Mouse (Mus musculus) forebrain, embryonic 11.5 days (tissue): ENCODE data around the gene Ccnc. TPM values are rescaled to one million over a fixed set of nuclear protein-coding genes. Genes with fewer than 3 reads are reported as not detected.

Experiments used
- ATAC-seq: fragments of 200-750 bp; cut with Nextera tagmentation; replicated peaks from 2 replicates; pipeline ENCODE4 v1.8.0; 2017; ENCODE audit warnings: moderate TSS enrichment; ENCODE audit not compliant: low FRiP score
- DNase-seq: peaks from one replicate; pipeline ENCODE4 v3.0.0-alpha.2; 2017; ENCODE audit warnings: low spot score
- H3K27ac ChIP-seq: fragments of 300-500 bp; sonication (generic); 2 replicates; pipeline ENCODE4 v1.5.1; 2014; ENCODE audit warnings: low read depth, low read length
- H3K27me3 ChIP-seq: fragments of 300-500 bp; sonication (generic); 2 replicates; pipeline ENCODE4 v1.6.1; 2014; ENCODE audit warnings: mild to moderate bottlenecking, low read length, mixed read lengths; ENCODE audit not compliant: control insufficient read depth, insufficient read depth
- H3K36me3 ChIP-seq: fragments of 300-500 bp; sonication (generic); 2 replicates; pipeline ENCODE4 v1.6.1; 2014; ENCODE audit warnings: mild to moderate bottlenecking, low read length, moderate library complexity, mixed read lengths; ENCODE audit not compliant: control insufficient read depth, insufficient read depth
- H3K4me1 ChIP-seq: fragments of 300-500 bp; sonication (generic); replicated peaks from 2 replicates; pipeline ENCODE4 v1.6.1; 2014; ENCODE audit warnings: low read length, mixed read lengths; ENCODE audit not compliant: control insufficient read depth, insufficient read depth
- H3K4me2 ChIP-seq: fragments of 300-500 bp; sonication (generic); 2 replicates; pipeline ENCODE4 v1.6.1; 2014; ENCODE audit warnings: low read depth, mild to moderate bottlenecking, low read length, moderate library complexity, mixed read lengths; ENCODE audit not compliant: severe bottlenecking
- H3K4me3 ChIP-seq: fragments of 300-500 bp; sonication (generic); 2 replicates; pipeline ENCODE4 v1.5.1; 2014; ENCODE audit warnings: low read depth, low read length
- H3K9ac ChIP-seq: fragments of 300-500 bp; sonication (generic); 2 replicates; pipeline ENCODE4 v1.6.1; 2014; ENCODE audit warnings: low read length
- H3K9me3 ChIP-seq: fragments of 300-500 bp; sonication (generic); 2 replicates; pipeline ENCODE4 v1.6.1; 2016; ENCODE audit warnings: low read length, mixed read lengths; ENCODE audit not compliant: control insufficient read depth
- WGBS: fragments of 180-500 bp; shearing (Covaris S2); extraction: QIAGEN DNeasy Blood & Tissue Kit; methylation state at CpG from one replicate; pipeline ENCODE4 v1.1.7; 2014; 5-methylcytosine and 5-hydroxymethylcytosine counted together
- polyA plus RNA-seq: library from polyadenylated mRNA; unstranded; fragments of >200 nt; fragmentation: Nextera tagmentation; extraction: Ambion mirVana; gene quantifications from 2 replicates; pipeline ENCODE4 v1.2.1, GENCODE M21; 2014

Gene Ccnc
- polyA plus RNA-seq, 1 experiment from 2014 or later: 70.2 TPM

DNA sequence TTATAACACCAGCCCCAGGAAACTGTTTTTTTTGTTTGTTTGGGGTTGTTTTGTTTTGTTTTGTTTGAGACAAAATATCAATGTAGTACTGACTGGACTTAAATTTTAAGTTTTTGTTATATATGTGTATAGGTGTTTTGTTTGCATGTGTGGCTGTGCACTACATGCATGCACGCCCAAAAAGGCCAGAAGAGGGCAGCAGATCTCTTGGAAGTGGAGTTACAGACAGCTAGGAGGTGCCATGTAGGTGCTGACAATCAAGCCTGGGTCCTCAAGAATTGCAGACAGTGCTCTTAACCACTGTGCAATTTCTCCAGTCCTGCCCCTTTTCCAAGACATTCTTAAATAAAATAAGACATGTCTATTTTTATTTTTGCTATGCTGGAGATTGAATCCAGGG is 31.4 kb downstream of the Ccnc start:
- ATAC-seq (no peak), DNase-seq (no peak)
- no peak overlapping the region for H3K4me2 ChIP-seq
- no peaks in the 10 kb centered on the region for H3K36me3 ChIP-seq
- H3K4me1 ChIP-seq: no peaks in the 10 kb centered on the region
- H3K27ac ChIP-seq: no peak overlapping the region
- no peaks in the 10 kb centered on the region for H3K27me3 ChIP-seq
- H3K9me3 ChIP-seq: no peaks in the 10 kb centered on the region
- H3K4me3 ChIP-seq: no peak overlapping the region
- 56% methylated on average over 1 of the region's 1 CpGs for WGBS
- H3K9ac ChIP-seq: no peak overlapping the region

DNA sequence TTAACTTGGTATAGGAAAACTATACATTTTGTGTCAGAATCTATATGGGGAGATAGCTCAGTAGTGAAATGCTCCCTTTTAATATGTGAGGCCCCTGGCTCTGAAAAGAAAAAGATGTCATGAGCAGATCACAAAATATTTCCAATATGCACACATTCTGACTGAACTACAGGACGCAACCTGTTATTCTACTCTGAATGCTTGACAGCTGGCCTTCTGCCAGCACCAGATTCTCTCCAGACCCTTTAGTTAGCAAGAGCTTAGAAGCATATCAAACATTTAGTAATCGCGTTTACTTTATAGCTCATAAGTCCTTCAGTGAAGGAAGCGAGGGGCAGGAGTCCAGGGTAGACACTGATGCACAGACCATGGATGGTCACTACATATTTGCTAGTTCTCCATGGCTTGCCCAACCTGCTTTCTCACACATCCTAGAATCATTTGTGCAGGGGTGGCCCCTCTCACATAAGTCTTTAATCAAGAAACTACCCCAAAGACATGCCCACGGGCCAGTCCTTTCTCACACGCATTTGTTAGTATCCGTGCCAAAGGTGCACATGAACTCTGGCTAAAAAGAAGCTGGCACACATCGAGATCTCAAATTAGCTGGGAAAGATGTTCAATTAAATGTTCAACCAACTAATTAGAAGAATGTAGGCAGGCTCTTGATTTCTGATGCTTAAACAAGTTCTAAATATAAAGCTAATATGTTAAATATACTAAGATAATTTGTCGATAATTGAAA is 34.1 kb downstream of the Ccnc start:
- ATAC-seq (no peak), DNase-seq (no peak)
- H3K27ac ChIP-seq: no peak overlapping the region
- no peaks in the 10 kb centered on the region for H3K4me1 ChIP-seq
- H3K4me2 ChIP-seq: no peak overlapping the region
- no peaks in the 10 kb centered on the region for H3K9me3 ChIP-seq
- H3K4me3 ChIP-seq: no peak overlapping the region
- no peaks in the 10 kb centered on the region for H3K27me3 ChIP-seq
- no peak overlapping the region for H3K9ac ChIP-seq
- 94% methylated on average over 9 of the region's 9 CpGs for WGBS
- no peaks in the 10 kb centered on the region for H3K36me3 ChIP-seq

DNA sequence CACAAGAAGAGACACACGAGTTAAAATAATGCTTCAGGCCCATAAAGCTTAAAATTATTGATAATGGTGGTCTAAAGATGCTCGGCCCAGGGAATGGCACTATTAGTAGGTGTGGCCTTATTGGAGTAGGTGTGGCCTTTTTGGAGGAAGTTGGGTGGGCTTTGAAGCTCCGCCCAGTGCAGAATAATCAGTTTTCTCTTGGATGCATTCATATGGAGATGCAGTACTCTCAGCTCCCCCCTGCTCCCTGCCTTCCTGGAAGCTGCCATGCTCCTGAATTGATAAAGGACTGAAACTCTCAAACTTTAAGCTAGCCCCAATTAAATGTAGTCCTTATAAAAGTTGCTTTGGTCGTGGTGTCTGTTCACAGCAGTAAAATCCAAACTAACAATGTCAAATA is 36.3 kb downstream of the Ccnc start:
- whole genome bisulfite sequencing: 81% methylated on average over 4 of the region's 4 CpGs
- Histone ChIP-seq H3K27ac (no peak overlapping the region), H3K9ac (no peak overlapping the region), H3K4me3 (no peak overlapping the region), H3K9me3 (no peaks in the 10 kb centered on the region), H3K27me3 (no peaks in the 10 kb centered on the region), H3K36me3 (no peaks in the 10 kb centered on the region), H3K4me2 (no peak overlapping the region), H3K4me1 (no peaks in the 10 kb centered on the region)
- no peak for DNase-seq
- ATAC-seq: no peak

DNA sequence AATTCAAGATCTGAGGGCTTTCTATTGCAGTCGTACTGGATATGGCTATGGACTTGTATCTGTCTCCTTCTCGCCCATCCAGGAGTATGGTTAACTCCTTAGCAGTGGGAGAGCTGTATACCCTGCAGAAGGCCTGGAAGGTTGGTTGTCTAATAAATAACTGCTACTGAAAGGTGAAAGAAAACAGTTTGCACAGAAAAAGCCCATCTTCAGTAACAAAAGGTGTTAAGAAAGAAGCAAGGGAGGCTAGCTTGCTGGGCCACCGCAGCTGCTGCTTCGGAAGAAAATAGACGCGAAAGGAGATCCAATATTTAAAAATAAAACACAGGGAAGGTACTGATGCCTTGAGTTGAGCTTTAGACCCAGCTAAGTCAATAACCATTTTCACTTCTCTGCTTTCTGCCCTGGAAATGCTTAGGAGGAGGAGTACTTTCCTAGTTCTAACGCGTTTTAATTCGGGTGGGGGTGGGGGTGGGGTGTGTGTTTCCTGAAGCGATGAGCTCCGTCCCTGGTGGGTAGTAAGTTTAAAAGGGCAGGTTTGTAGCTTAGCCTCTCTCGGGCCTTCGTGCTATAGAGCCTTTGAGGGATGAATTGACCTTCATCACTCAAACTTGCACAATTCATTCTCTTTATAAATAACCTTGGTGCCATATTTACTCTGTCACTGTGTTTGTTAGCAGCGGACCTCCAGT is 38.8 kb downstream of the Ccnc start:
- WGBS: 23% methylated on average over 14 of the region's 14 CpGs
- no peaks in the 10 kb centered on the region for H3K36me3 ChIP-seq
- ATAC-seq (no peak; the same call in 1 of the 2 replicates), DNase-seq (no peak)
- no peaks in the 10 kb centered on the region for H3K9me3 ChIP-seq
- no peak overlapping the region for H3K27ac ChIP-seq
- peak overlapping the region; percentile 70 for H3K9ac ChIP-seq
- H3K4me3 ChIP-seq: peak overlapping the region; percentile 55
- no peaks in the 10 kb centered on the region for H3K4me1 ChIP-seq
- peak overlapping the region; percentile 59 for H3K4me2 ChIP-seq
- no peaks in the 10 kb centered on the region for H3K27me3 ChIP-seq

DNA sequence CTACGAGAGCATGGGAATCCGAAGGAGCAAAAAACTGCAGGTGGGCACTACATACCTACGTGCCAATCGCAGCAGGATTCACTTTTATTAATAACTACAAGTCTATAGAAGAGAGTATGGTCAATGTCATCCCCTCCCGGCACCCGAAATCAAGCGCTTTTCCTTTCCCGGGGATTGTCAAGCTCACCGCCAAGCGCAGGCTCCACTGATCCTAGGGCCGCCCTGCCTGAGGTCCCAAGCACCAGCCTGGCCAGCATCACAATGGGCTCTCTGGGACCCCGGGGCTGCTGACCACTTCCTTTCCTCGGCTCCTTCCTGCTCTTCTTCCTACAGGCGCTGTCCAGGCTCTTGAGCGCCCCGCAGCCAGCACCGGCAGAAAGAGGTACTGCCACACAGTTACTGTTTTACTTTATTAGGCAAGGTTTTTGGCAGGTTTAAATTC is 39.4 kb downstream of the Ccnc start, which contains the start of the genes Usp45 and Tstd3:
TSS of gene Usp45 (plus strand) at position 294 of the 442 bp plus-strand sequence.
TSS of gene Tstd3 (minus strand) at position 350 of the 442 bp plus-strand sequence.
- peak within 1 kb of the TSS; percentile 70 for H3K9ac ChIP-seq
- H3K4me1 ChIP-seq: no peaks in the 10 kb centered on the region
- H3K36me3 ChIP-seq: no peaks in the 10 kb centered on the region
- peak within 1 kb of the TSS; percentile 59 for H3K4me2 ChIP-seq
- DNase-seq (peak; percentile 86), ATAC-seq (peak; percentile 96)
- H3K27ac ChIP-seq: no peak within 1 kb of the TSS
- H3K9me3 ChIP-seq: no peaks in the 10 kb centered on the region
- WGBS: under 1% methylated on average over 17 of the region's 17 CpGs
- peak within 1 kb of the TSS; percentile 55 for H3K4me3 ChIP-seq
- H3K27me3 ChIP-seq: no peaks in the 10 kb centered on the region

DNA sequence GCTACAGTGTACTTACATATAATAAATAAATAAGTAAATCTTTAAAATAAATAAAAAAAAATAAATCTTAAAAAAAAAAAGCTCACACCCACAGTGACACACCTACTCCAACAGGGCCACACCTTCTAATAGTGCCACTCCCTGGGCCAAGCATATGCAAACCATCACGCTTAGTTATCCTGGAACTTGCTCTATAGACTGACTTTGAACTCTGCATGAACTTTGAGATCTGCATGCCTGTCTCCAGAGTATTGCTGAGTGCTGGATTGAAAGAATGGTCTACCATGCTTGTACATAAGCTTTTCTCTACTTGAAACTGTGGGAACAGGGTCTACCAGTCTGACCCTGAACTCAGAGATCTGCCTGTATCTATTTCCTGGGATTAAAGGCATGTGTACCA is 43.6 kb downstream of the Ccnc start:
- Histone ChIP-seq H3K9ac (no peak overlapping the region), H3K27me3 (no peaks in the 10 kb centered on the region), H3K27ac (no peak overlapping the region), H3K4me1 (no peaks in the 10 kb centered on the region), H3K36me3 (no peaks in the 10 kb centered on the region), H3K4me3 (no peak overlapping the region), H3K9me3 (no peaks in the 10 kb centered on the region), H3K4me2 (no peak overlapping the region)
- WGBS: 81% methylated on average over 1 of the region's 1 CpGs
- no peak for ATAC-seq
- DNase-seq: no peak

DNA sequence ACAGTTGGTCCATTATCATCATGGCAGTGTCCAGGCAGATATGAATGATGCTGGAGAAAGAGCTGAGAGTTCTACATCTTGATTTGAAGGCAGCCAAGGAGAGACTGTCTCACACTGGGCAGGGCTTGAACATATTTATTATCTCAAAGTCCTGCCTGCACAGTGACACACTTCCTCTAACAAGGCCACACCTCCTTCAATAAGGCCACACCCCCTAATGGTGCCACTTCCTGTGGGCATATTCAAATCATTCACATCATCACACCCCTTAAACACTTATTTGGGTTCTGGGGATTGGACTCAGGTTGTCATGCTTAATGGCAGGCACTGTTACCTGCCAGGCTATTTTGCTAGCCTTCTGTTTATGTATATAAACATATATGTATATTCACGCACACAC is 44.8 kb downstream of the Ccnc start:
- 93% methylated on average over 1 of the region's 1 CpGs for WGBS

DNA sequence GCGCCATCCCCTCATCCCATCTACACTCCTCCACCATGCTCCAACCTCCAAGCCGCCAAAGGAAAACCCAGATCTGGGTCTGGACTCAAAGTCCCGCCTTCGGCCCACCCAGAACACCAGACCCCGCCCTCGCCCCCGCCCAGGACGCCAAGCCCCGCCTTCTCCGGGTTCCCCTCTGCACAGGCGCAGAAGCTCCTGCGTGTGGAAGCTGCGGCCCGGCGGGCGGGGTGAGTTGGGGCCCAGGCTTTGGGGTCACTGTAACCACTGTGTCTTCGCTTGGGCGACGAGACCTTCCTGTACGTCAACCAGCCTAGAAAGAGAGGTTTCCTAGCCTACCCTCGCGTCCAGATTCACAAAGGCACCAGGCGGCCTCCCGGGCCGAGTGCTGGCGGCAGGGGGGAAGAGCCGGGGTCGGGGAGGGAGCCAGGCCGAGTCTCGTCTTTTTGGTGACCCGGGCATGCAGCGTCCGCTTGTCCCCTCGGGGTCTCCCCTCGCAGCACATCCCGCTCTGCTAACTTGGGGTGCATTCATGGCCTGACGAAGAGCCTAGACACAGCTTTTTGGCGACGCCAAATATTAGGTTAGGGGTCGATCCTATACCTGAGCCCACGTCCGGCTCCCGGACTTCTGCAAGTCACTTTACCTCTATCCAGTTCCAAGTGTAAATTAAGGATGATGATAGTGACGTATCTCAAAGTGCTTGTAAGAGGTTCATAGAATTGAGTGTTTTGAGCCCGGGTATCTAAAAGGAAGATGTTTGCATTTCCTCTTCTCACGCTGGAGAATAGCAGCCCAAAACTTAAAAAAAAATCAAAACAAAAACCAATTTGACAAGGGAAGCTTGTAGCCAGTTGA is 48.8 kb downstream of the Ccnc start:
- H3K9me3 ChIP-seq: no peaks in the 10 kb centered on the region
- DNase-seq: peak; percentile 97
- H3K4me2 ChIP-seq: peak overlapping the region; percentile 73
- no peaks in the 10 kb centered on the region for H3K4me1 ChIP-seq
- H3K36me3 ChIP-seq: no peaks in the 10 kb centered on the region
- peak; percentile 98 for ATAC-seq
- no peak overlapping the region for H3K27ac ChIP-seq
- peak overlapping the region; percentile 88 for H3K9ac ChIP-seq
- under 1% methylated on average over 46 of the region's 46 CpGs for WGBS
- H3K27me3 ChIP-seq: no peaks in the 10 kb centered on the region
- H3K4me3 ChIP-seq: peak overlapping the region; percentile 75

More for the DNA sequence above, 44.8 kb downstream of the Ccnc start:
- H3K27me3 ChIP-seq: no peaks in the 10 kb centered on the region
- ATAC-seq (no peak), DNase-seq (no peak)
- H3K9me3 ChIP-seq: no peaks in the 10 kb centered on the region
- H3K36me3 ChIP-seq: no peaks in the 10 kb centered on the region
- H3K4me2 ChIP-seq: no peak overlapping the region
- no peak overlapping the region for H3K27ac ChIP-seq
- H3K4me3 ChIP-seq: no peak overlapping the region
- no peaks in the 10 kb centered on the region for H3K4me1 ChIP-seq
- no peak overlapping the region for H3K9ac ChIP-seq
